Mouse (Mus musculus) liver, embryonic 14.5 days (tissue): ENCODE results near the gene Amotl2.

Experiments used
- CTCF ChIP-seq: IDR thresholded peaks from 2 replicates; pipeline ENCODE4 v1.5.1; 2016; ENCODE audit warnings: antibody characterized with exemption, low read depth, control low read depth
- EP300 ChIP-seq: IDR thresholded peaks from 2 replicates; pipeline ENCODE4 v1.6.1; 2016; ENCODE audit warnings: antibody characterized with exemption, low read depth

GRCm38 (mm10) chr9:102751632-102752303 is 35.3 kb downstream of the Amotl2 start:
- TF ChIP-seq CTCF = no peak
- TF ChIP-seq EP300 = no peak
